In genomic region chr5:112853179-112853578, GRCm38 (mm10) we compare ENCODE assay signal across 8 mouse cellular contexts. TPM values are rescaled to one million over a fixed set of nuclear protein-coding genes. Genes with fewer than 3 reads are reported as not detected.
DNase-seq lines count a peak whose midpoint lies in the region; ATAC-seq lines count a peak whose summit lies in the region.

No protein-coding gene starts in this region.

- H3K36me3 ChIP-seq in heart, embryonic 12.5 days, result peaks cover 36% of the 10 kb centered on the region
- no peaks in the 10 kb centered on the region for H3K36me3 ChIP-seq in hindbrain, embryonic 14.5 days (replicated peaks; ENCODE audit: control insufficient read depth, insufficient read depth)
- no peaks in the 10 kb centered on the region for H3K36me3 ChIP-seq in neural tube, embryonic 12.5 days

- H3K27ac ChIP-seq in heart, embryonic 12.5 days (ENCODE audit: poor library complexity, severe bottlenecking), result no peak overlapping the region
- peak overlapping the region; percentile 77 for H3K27ac ChIP-seq in hindbrain, embryonic 14.5 days
- H3K27ac ChIP-seq in neural tube, embryonic 12.5 days, result peak overlapping the region; percentile 53; the same call in 1 of the 2 replicates

- no peak for ATAC-seq in heart, embryonic 12.5 days (ENCODE audit: insufficient number of reproducible peaks, low FRiP score)
- ATAC-seq in hindbrain, embryonic 14.5 days (ENCODE audit: low FRiP score), result peak; percentile 62
- peak; percentile 34 for ATAC-seq in neural tube, embryonic 12.5 days (ENCODE audit: low FRiP score, low read depth)

- no peaks in the 10 kb centered on the region for H3K9me3 ChIP-seq in heart, embryonic 12.5 days (replicated peaks)
- no peaks in the 10 kb centered on the region for H3K9me3 ChIP-seq in hindbrain, embryonic 14.5 days (ENCODE audit: control insufficient read depth, low read length)
- H3K9me3 ChIP-seq in neural tube, embryonic 12.5 days, result no peaks in the 10 kb centered on the region

- peaks cover 56% of the 10 kb centered on the region for H3K4me1 ChIP-seq in heart, embryonic 12.5 days (replicated peaks)
- peaks cover 34% of the 10 kb centered on the region for H3K4me1 ChIP-seq in hindbrain, embryonic 14.5 days (replicated peaks; ENCODE audit: control insufficient read depth, insufficient read depth, low read length)
- H3K4me1 ChIP-seq in neural tube, embryonic 12.5 days, result peaks cover 44% of the 10 kb centered on the region

- no peaks in the 10 kb centered on the region; the same call in 1 of the 2 replicates for H3K27me3 ChIP-seq in heart, embryonic 12.5 days (replicated peaks)
- no peaks in the 10 kb centered on the region for H3K27me3 ChIP-seq in hindbrain, embryonic 14.5 days (ENCODE audit: control insufficient read depth, insufficient read depth, low read length)
- H3K27me3 ChIP-seq in neural tube, embryonic 12.5 days (replicated peaks), result 0 out of 2 replicates have a peak, but pooled peaks cover 3% of the 10 kb centered on the region

- intact Hi-C loops in left cerebral cortex, postnatal 4 days (cut with DNase I), result no loop called here

- DNase-seq in heart, adult 18-20 months, result peak; percentile 86 to 89
- peak; percentile 48 to 71 for DNase-seq in frontal cortex, postnatal 14 days (ENCODE audit: low spot score in 2 of 2)
- peak; percentile 78 for DNase-seq in hindbrain, embryonic 14.5 days (ENCODE audit: low spot score)
- peak; percentile 91 for DNase-seq in left cerebral cortex, postnatal 4 days
- DNase-seq in urinary bladder, postnatal 36 days (ENCODE audit: low spot score in 2 of 2), result peak; percentile 24 to 38
- DNase-seq in thymus, adult 18-20 months, result no peak

- no peak overlapping the region for H3K4me2 ChIP-seq in heart, embryonic 12.5 days
- H3K4me2 ChIP-seq in hindbrain, embryonic 14.5 days (replicated peaks), result no peak overlapping the region
- 0 out of 2 replicates have a peak overlapping the region, but pooled peaks have one; percentile 3 for H3K4me2 ChIP-seq in neural tube, embryonic 12.5 days (replicated peaks)

- H3K4me3 ChIP-seq in heart, embryonic 12.5 days, result no peak overlapping the region
- H3K4me3 ChIP-seq in hindbrain, embryonic 14.5 days (replicated peaks; ENCODE audit: low read length), result no peak overlapping the region
- H3K4me3 ChIP-seq in neural tube, embryonic 12.5 days, result no peak overlapping the region

- H3K9ac ChIP-seq in heart, embryonic 12.5 days, result no peak overlapping the region
- no peak overlapping the region for H3K9ac ChIP-seq in hindbrain, embryonic 14.5 days
- no peak overlapping the region for H3K9ac ChIP-seq in neural tube, embryonic 12.5 days

- 54% methylated on average over 8 of the region's 8 CpGs for WGBS in heart, embryonic 12.5 days
- WGBS in hindbrain, embryonic 14.5 days, result 13% methylated on average over 8 of the region's 8 CpGs
- 19% methylated on average over 8 of the region's 8 CpGs for WGBS in neural tube, embryonic 12.5 days

RNA-seq across cellular contexts. Expression of gene Myo18b, which starts 43.0 kb away (rescaled TPM):
- 100 to 1,000 TPM; 197 to 201 TPM for total RNA-seq in heart, adult 18-20 months (2021)
- polyA plus RNA-seq in heart, embryonic 12.5 days (2016; fragmentation: Nextera tagmentation; extraction: Ambion mirVana), result 34.7 and 39.8 TPM in 2 replicates
- polyA plus RNA-seq in hindbrain, embryonic 14.5 days (2014; fragmentation: Nextera tagmentation; extraction: Ambion mirVana), result 1.1 and 1.4 TPM in 2 replicates
- 1 to 10 TPM; 5.6 to 6.8 TPM for total RNA-seq in left cerebral cortex, postnatal 4 days (2021)
- polyA plus RNA-seq in neural tube, embryonic 12.5 days (2016; fragmentation: Nextera tagmentation; extraction: Ambion mirVana), result 0.66 and 1.3 TPM in 2 replicates

Comparison
In these comparisons a context has a peak if more than half of its experiments do, and no peak if none do; other contexts are left out.
1. DNase-seq: peak in heart, adult 18-20 months (2 of 2), frontal cortex, postnatal 14 days (2 of 2), hindbrain, embryonic 14.5 days (single experiment), left cerebral cortex, postnatal 4 days (single experiment) and urinary bladder, postnatal 36 days (2 of 2); none in thymus, adult 18-20 months (0 of 2).
2. RNA of gene Myo18b, which starts 43.0 kb away (polyA plus RNA-seq): 34.7 to 39.8 TPM in heart, embryonic 12.5 days; 1.1 to 1.4 TPM in hindbrain, embryonic 14.5 days and 0.66 to 1.3 TPM in neural tube, embryonic 12.5 days; every median in the first group is over 10 times any median in the second.